Mouse (Mus musculus): ENCODE data around the gene Gm5788. TPM values are rescaled to one million over a fixed set of nuclear protein-coding genes. Genes with fewer than 3 reads are reported as not detected.
"Not testable (repeated sequence)": the region's sequence is repeated elsewhere in the genome, so short reads cannot be mapped to it uniquely, and the experiment has no call there.

Gm5788 gene
- polyA plus RNA-seq (2016; fragmentation: Nextera tagmentation; extraction: Ambion mirVana) = not detected in 2 replicates

DNA sequence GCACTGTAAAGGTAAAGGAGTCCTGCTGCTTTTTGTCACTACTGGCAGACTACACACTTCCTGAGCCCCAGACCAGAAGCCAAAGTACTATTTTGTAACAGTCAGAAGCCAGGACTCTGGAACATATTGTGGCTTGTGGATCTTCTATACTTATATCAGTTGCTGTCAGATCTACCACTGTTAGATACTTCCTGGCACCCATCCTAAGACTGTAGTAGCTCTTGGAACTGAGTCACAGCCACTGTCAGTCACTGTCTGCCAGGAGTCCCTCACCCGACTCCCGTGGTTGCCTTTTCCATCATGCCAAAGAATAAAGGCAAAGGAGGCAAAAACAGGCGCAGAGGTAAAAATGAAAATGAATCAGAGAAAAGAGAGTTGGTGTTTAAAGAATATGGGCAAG is at the start of gene Gm5788:
Gene Gm5788 (plus strand): TSS at position 301 of the 400 bp plus-strand sequence.
- H3K27ac ChIP-seq (replicated peaks); H3K4me1 ChIP-seq; H3K27me3 ChIP-seq (replicated peaks; ENCODE audit: low read depth, poor library complexity, severe bottlenecking); H3K9me3 ChIP-seq; DNase-seq (ENCODE audit: low spot score); H3K36me3 ChIP-seq (replicated peaks); H3K4me3 ChIP-seq: not testable (repeated sequence)
- 95% methylated on average over 3 of the region's 3 CpGs for WGBS

DNA sequence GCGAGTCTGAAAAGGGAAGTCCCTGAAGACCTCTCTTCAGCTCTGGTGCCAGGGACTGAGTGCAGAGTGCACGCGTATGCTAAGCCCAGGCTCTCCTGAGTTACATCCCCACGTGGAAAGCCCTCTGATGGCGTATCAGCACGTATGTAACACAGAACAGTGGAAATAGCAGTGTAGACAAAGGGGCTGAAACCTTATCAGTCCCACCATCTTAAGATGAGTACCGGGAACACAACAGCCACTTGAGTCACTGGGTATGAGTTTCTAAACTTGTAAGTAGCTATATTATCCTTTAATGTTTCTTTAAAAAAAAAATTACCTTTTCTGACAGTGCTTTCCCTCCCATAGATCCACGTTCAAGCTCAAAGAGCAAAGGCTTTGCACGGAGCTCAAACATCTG is 45.1 kb upstream of the Gm5788 start:
- Histone ChIP-seq H3K27me3 (replicated peaks; ENCODE audit: low read depth, poor library complexity, severe bottlenecking) (no peaks in the 10 kb centered on the region), H3K4me1 (peaks cover 7% of the 10 kb centered on the region), H3K4me3 (no peak overlapping the region), H3K27ac (replicated peaks) (no peak overlapping the region), H3K9me3 (no peaks in the 10 kb centered on the region), H3K36me3 (replicated peaks) (peaks cover 87% of the 10 kb centered on the region)
- 92% methylated on average over 9 of the region's 9 CpGs for WGBS
- no peak for DNase-seq (ENCODE audit: low spot score)

- no peak for DNase-seq (ENCODE audit: low spot score)
- Histone ChIP-seq H3K27ac (replicated peaks) (no peak overlapping the region), H3K27me3 (replicated peaks; ENCODE audit: low read depth, poor library complexity, severe bottlenecking) (no peaks in the 10 kb centered on the region), H3K4me1 (0 out of 2 replicates have a peak, but pooled peaks cover 4% of the 10 kb centered on the region), H3K4me3 (no peak overlapping the region), H3K9me3 (no peaks in the 10 kb centered on the region), H3K36me3 (replicated peaks) (peaks cover 92% of the 10 kb centered on the region)
- 93% methylated on average over 6 of the region's 6 CpGs for WGBS
These were observed 29.7 kb upstream of the Gm5788 start for GRCm38 (mm10) chr12:87464678-87465297.

- WGBS = 69% methylated on average over 7 of the region's 7 CpGs
- Histone ChIP-seq H3K9me3 (no peaks in the 10 kb centered on the region), H3K27me3 (replicated peaks; ENCODE audit: low read depth, poor library complexity, severe bottlenecking) (no peaks in the 10 kb centered on the region), H3K4me1 (peaks cover 15% of the 10 kb centered on the region), H3K36me3 (replicated peaks) (peaks cover 41% of the 10 kb centered on the region), H3K4me3 (peak overlapping the region; percentile 83), H3K27ac (replicated peaks) (peak overlapping the region; percentile 51; the same call in 1 of the 2 replicates)
- peak; percentile 18 for DNase-seq (ENCODE audit: low spot score)
These were observed 24.0 kb upstream of the Gm5788 start for GRCm38 (mm10) chr12:87470263-87471136.

DNA sequence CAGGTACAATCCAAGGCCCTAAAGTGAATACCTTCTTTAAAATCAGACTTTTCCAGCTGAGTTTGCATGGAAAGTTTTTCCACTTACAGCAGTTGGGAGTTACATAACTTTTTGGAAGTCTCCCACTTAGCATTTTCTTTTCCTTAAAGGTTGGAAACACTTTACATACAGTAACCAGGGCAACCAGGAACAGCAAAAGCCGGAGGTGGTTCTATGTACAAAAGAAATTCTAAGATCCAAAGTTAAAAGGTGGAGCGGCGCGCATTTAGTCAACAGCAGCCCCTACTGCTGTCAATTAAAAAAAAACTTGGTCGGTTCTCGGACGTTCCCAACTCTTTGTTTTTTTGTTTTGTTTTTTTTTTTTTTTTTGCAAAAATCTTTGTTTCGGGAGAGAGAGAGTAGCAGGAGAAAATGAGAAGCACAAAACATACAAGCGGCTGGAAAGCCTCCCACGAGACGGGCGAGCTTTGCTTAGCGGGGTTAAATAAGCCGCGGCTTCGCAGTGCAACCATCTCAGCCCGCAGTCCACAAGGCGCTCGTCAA is 23.0 kb upstream of the Gm5788 start:
- H3K9me3 ChIP-seq = no peaks in the 10 kb centered on the region
- H3K27me3 ChIP-seq (replicated peaks; ENCODE audit: low read depth, poor library complexity, severe bottlenecking) = no peaks in the 10 kb centered on the region
- H3K36me3 ChIP-seq (replicated peaks) = peaks cover 33% of the 10 kb centered on the region
- peak overlapping the region; percentile 83 for H3K4me3 ChIP-seq
- peak; percentile 15 for DNase-seq (ENCODE audit: low spot score)
- WGBS = under 1% methylated on average over 19 of the region's 19 CpGs
- H3K4me1 ChIP-seq = peaks cover 15% of the 10 kb centered on the region
- peak overlapping the region; percentile 97 for H3K27ac ChIP-seq (replicated peaks)

GRCm38 (mm10) chr12:87471964-87472786 is 22.3 kb upstream of the Gm5788 start, which contains the start of gene Snw1:
TSS of gene Snw1 (minus strand) at chr12:87472274.
- H3K9me3 ChIP-seq = no peaks in the 10 kb centered on the region
- H3K27me3 ChIP-seq (replicated peaks; ENCODE audit: low read depth, poor library complexity, severe bottlenecking) = no peaks in the 10 kb centered on the region
- WGBS = 3% methylated on average over 45 of the region's 45 CpGs
- peaks cover 11% of the 10 kb centered on the region for H3K4me1 ChIP-seq
- peak within 1 kb of the TSS; percentile 83 for H3K4me3 ChIP-seq
- peak; percentile 95 for DNase-seq (ENCODE audit: low spot score)
- peak within 1 kb of the TSS; percentile 97 for H3K27ac ChIP-seq (replicated peaks)
- H3K36me3 ChIP-seq (replicated peaks) = peaks cover 27% of the 10 kb centered on the region

- no peaks in the 10 kb centered on the region for H3K9me3 ChIP-seq
- no peaks in the 10 kb centered on the region for H3K27me3 ChIP-seq (replicated peaks; ENCODE audit: low read depth, poor library complexity, severe bottlenecking)
- no peak overlapping the region for H3K4me3 ChIP-seq
- 85% methylated on average over 3 of the region's 3 CpGs for WGBS
- H3K4me1 ChIP-seq = peaks cover 11% of the 10 kb centered on the region
- H3K36me3 ChIP-seq (replicated peaks) = peaks cover 7% of the 10 kb centered on the region; the same call in 1 of the 2 replicates
- H3K27ac ChIP-seq (replicated peaks) = no peak overlapping the region
- no peak for DNase-seq (ENCODE audit: low spot score)
These were observed 19.8 kb upstream of the Gm5788 start for GRCm38 (mm10) chr12:87474756-87475155.

- 90% methylated on average over 5 of the region's 5 CpGs for WGBS
- not testable (repeated sequence) for H3K4me1 ChIP-seq; H3K36me3 ChIP-seq (replicated peaks); H3K27me3 ChIP-seq (replicated peaks; ENCODE audit: low read depth, poor library complexity, severe bottlenecking); H3K9me3 ChIP-seq; H3K27ac ChIP-seq (replicated peaks); DNase-seq (ENCODE audit: low spot score); H3K4me3 ChIP-seq
These were observed 12.0 kb upstream of the Gm5788 start for GRCm38 (mm10) chr12:87482482-87482881.

- H3K4me3 ChIP-seq; H3K27me3 ChIP-seq (replicated peaks; ENCODE audit: low read depth, poor library complexity, severe bottlenecking); H3K9me3 ChIP-seq; H3K36me3 ChIP-seq (replicated peaks); DNase-seq (ENCODE audit: low spot score); H3K4me1 ChIP-seq; H3K27ac ChIP-seq (replicated peaks): not testable (repeated sequence)
- WGBS = 61% methylated on average over 2 of the region's 2 CpGs
These were observed 5.8 kb upstream of the Gm5788 start for GRCm38 (mm10) chr12:87488683-87489082.

GRCm38 (mm10) chr12:87514016-87514415 is 19.5 kb downstream of the Gm5788 start, which contains the start of gene Gm8300:
TSS of gene Gm8300 (plus strand) at chr12:87514316.
- H3K4me3 ChIP-seq; DNase-seq (ENCODE audit: low spot score); H3K27ac ChIP-seq (replicated peaks); H3K36me3 ChIP-seq (replicated peaks); H3K9me3 ChIP-seq; H3K4me1 ChIP-seq; H3K27me3 ChIP-seq (replicated peaks; ENCODE audit: low read depth, poor library complexity, severe bottlenecking): not testable (repeated sequence)
- 85% methylated on average over 4 of the region's 4 CpGs for WGBS

DNA sequence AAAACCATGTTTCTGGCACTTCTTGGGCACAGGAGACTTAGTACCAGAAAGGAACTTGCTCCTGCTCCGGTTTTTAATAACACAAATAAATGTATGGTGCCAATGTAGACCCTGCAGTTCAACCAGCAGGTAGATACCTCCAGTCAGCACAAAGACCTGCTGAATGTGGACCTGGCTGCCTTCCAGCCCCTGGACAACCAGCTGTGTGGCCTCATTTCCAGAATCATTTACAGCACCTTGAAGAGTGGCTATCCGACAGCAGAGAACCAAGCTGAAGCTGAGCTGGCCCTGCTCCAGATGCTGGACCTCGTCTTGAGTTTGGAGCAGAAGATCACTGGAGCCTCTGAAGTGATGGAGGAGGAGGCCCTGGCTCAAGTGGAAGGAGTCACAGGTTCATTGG is 25.1 kb downstream of the Gm5788 start:
- not testable (repeated sequence) for H3K36me3 ChIP-seq (replicated peaks); H3K27ac ChIP-seq (replicated peaks); H3K9me3 ChIP-seq; H3K4me3 ChIP-seq; H3K4me1 ChIP-seq; H3K27me3 ChIP-seq (replicated peaks; ENCODE audit: low read depth, poor library complexity, severe bottlenecking); DNase-seq (ENCODE audit: low spot score)
- WGBS = 76% methylated on average over 3 of the region's 3 CpGs

DNA sequence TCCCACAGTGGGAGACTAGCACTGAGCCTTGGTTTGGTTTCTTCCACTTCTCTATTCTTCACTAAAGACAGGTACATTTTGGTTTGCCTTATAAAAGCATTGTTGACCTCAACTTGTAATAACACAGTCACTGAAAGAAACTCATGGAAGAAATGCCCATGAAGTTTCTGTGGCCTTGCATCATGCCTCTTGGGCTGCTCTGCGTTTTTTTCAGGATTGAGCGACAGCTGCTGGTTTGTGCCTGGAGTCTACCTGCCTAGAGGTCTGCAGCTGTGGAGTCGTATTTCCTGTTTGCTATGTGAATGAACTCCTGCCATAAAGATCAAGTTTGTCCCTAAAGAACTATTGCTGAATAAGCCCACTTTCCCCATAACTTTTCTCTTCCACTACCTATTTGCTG is 49.4 kb downstream of the Gm5788 start:
- Histone ChIP-seq H3K4me3 (no peak overlapping the region), H3K36me3 (replicated peaks) (no peaks in the 10 kb centered on the region), H3K4me1 (no peaks in the 10 kb centered on the region), H3K27me3 (replicated peaks; ENCODE audit: low read depth, poor library complexity, severe bottlenecking) (no peaks in the 10 kb centered on the region), H3K27ac (replicated peaks) (no peak overlapping the region), H3K9me3 (no peaks in the 10 kb centered on the region)
- no peak for DNase-seq (ENCODE audit: low spot score)
- 87% methylated on average over 3 of the region's 3 CpGs for WGBS

Measured in embryonic facial prominence, embryonic 10.5 days (tissue).